Mouse (Mus musculus) megakaryocyte, embryonic 14.5 days (primary cell): ENCODE results near the gene Bcl2a1b.
"Not testable (repeated sequence)": the region's sequence is repeated elsewhere in the genome, so short reads cannot be mapped to it uniquely, and the experiment has no call there.

ENCODE experiments used
- FLI1 ChIP-seq: IDR thresholded peaks from 2 replicates; pipeline ENCODE4 v1.6.1; 2012; ENCODE audit warnings: low read length, inconsistent platforms, mixed read lengths
- GATA1 ChIP-seq: IDR thresholded peaks from 3 replicates; pipeline ENCODE4 v1.6.1; 2012; ENCODE audit warnings: mixed read lengths, low read length, inconsistent platforms, borderline replicate concordance

GRCm38 (mm10) chr9:89210353-89211064 lies 11.5 kb downstream of the Bcl2a1b start, which contains the start of gene Mthfs:
- TF ChIP-seq FLI1, GATA1: not testable (repeated sequence)
